Comparison of ENCODE assay signal across 15 mouse cellular contexts in the genomic region with DNA sequence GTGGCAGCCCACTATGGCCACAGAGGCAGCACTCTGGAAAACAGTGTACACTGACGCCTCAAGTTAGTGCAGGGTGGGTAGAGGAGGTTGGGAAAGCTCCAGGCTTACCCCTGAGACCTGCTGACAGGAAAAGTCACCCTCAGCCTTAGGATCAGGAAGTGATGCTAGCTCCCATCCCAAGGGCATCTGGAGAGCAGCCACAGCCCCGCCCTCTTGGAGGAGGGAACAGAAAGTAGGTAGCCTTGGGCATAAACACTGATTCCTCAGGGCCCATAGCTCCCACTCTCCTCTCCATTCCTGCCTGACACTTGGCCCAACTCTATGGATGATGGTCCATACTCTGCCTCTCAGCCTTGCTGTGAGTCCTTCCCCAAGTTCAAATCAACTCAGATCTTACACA.
DNase-seq lines count a peak whose midpoint lies in the region; ATAC-seq lines count a peak whose summit lies in the region.
"Had no signal": no experiment of that assay in that cellular context is flagged by ENCODE, and none has a peak within 500 bp of the region (broad histone marks: within the 10 kb centered on the region; RNA-seq: fewer than 3 reads in every experiment).

No protein-coding gene starts in this region.

- ATAC-seq in hindbrain, embryonic 11.5 days (ENCODE audit: low FRiP score), result no peak
- ATAC-seq in hindbrain, embryonic 16.5 days, result no peak
- ATAC-seq in neural tube, embryonic 13.5 days (ENCODE audit: low read depth), result no peak
- ATAC-seq in neural tube, embryonic 15.5 days (ENCODE audit: low FRiP score), result no peak
- ATAC-seq: inflammation-experienced regulatory T-cells, adult 6 months had no signal

- H3K4me3 ChIP-seq in hindbrain, embryonic 11.5 days (ENCODE audit: low read depth, low read length), result no peak overlapping the region
- no peak overlapping the region for H3K4me3 ChIP-seq in hindbrain, embryonic 16.5 days (ENCODE audit: low read length)
- no peak overlapping the region for H3K4me3 ChIP-seq in neural tube, embryonic 13.5 days
- no peak overlapping the region for H3K4me3 ChIP-seq in neural tube, embryonic 15.5 days (replicated peaks)
- H3K4me3 ChIP-seq: embryonic facial prominence, embryonic 13.5 days; heart, adult 2 months; liver, embryonic 13.5 days; megakaryocyte, embryonic 14.5 days had no signal

- no peak for DNase-seq in hindbrain, embryonic 11.5 days (ENCODE audit: low spot score)
- DNase-seq in adrenal gland, postnatal 14 days, result peak; percentile 80
- DNase-seq in spleen, postnatal 4 days (ENCODE audit: low spot score in 2 of 2), result no peak
- DNase-seq in left cerebral cortex, adult 9 months (ENCODE audit: low spot score in 2 of 2), result no peak
- DNase-seq: B cell, adult 2 months; cerebellum, adult 8-10 months; heart, adult 2 months; liver, embryonic 13.5 days; thymus, postnatal 25 days had no signal

- no peaks in the 10 kb centered on the region for H3K36me3 ChIP-seq in hindbrain, embryonic 11.5 days (ENCODE audit: control insufficient read depth, insufficient read depth, low read length)
- H3K36me3 ChIP-seq in hindbrain, embryonic 16.5 days (ENCODE audit: control insufficient read depth, insufficient read depth, low read length), result no peaks in the 10 kb centered on the region
- no peaks in the 10 kb centered on the region for H3K36me3 ChIP-seq in neural tube, embryonic 13.5 days
- no peaks in the 10 kb centered on the region for H3K36me3 ChIP-seq in neural tube, embryonic 15.5 days
- H3K36me3 ChIP-seq: liver, embryonic 13.5 days had no signal

- no peaks in the 10 kb centered on the region for H3K27me3 ChIP-seq in hindbrain, embryonic 11.5 days (ENCODE audit: control insufficient read depth, insufficient read depth, low read length)
- no peaks in the 10 kb centered on the region for H3K27me3 ChIP-seq in hindbrain, embryonic 16.5 days (replicated peaks; ENCODE audit: control insufficient read depth, insufficient read depth, low read length)
- no peaks in the 10 kb centered on the region for H3K27me3 ChIP-seq in neural tube, embryonic 13.5 days
- no peaks in the 10 kb centered on the region for H3K27me3 ChIP-seq in neural tube, embryonic 15.5 days (replicated peaks)
- H3K27me3 ChIP-seq: embryonic facial prominence, embryonic 13.5 days; liver, embryonic 13.5 days had no signal

- H3K9ac ChIP-seq in hindbrain, embryonic 11.5 days (ENCODE audit: low read depth, low read length), result no peak overlapping the region
- no peak overlapping the region for H3K9ac ChIP-seq in hindbrain, embryonic 16.5 days (ENCODE audit: low read depth, low read length)
- H3K9ac ChIP-seq in neural tube, embryonic 13.5 days, result no peak overlapping the region
- H3K9ac ChIP-seq in neural tube, embryonic 15.5 days (replicated peaks), result no peak overlapping the region
- H3K9ac ChIP-seq: embryonic facial prominence, embryonic 13.5 days; liver, embryonic 13.5 days had no signal

- WGBS in hindbrain, embryonic 11.5 days, result 80% methylated on average over 2 of the region's 2 CpGs
- 70% methylated on average over 2 of the region's 2 CpGs for WGBS in hindbrain, embryonic 16.5 days
- 68% methylated on average over 2 of the region's 2 CpGs for WGBS in neural tube, embryonic 13.5 days
- 77% methylated on average over 2 of the region's 2 CpGs for WGBS in neural tube, embryonic 15.5 days

- H3K4me1 ChIP-seq in hindbrain, embryonic 11.5 days (replicated peaks; ENCODE audit: control insufficient read depth, insufficient read depth, low read length), result 0 out of 2 replicates have a peak, but pooled peaks cover 2% of the 10 kb centered on the region
- H3K4me1 ChIP-seq in hindbrain, embryonic 16.5 days (ENCODE audit: control insufficient read depth, insufficient read depth, low read depth, low read length), result peaks cover 20% of the 10 kb centered on the region
- peaks cover 65% of the 10 kb centered on the region for H3K4me1 ChIP-seq in neural tube, embryonic 13.5 days (replicated peaks)
- peaks cover 34% of the 10 kb centered on the region for H3K4me1 ChIP-seq in neural tube, embryonic 15.5 days
- H3K4me1 ChIP-seq: liver, embryonic 13.5 days had no signal

- no peak overlapping the region for H3K4me2 ChIP-seq in hindbrain, embryonic 11.5 days (replicated peaks; ENCODE audit: low read depth, low read length)
- no peak overlapping the region for H3K4me2 ChIP-seq in hindbrain, embryonic 16.5 days (ENCODE audit: low read length)
- no peak overlapping the region for H3K4me2 ChIP-seq in neural tube, embryonic 13.5 days
- no peak overlapping the region for H3K4me2 ChIP-seq in neural tube, embryonic 15.5 days
- H3K4me2 ChIP-seq: embryonic facial prominence, embryonic 13.5 days; liver, embryonic 13.5 days had no signal

- peak overlapping the region; percentile 54; the same call in 1 of the 2 replicates for H3K27ac ChIP-seq in hindbrain, embryonic 11.5 days (ENCODE audit: low read depth, low read length)
- H3K27ac ChIP-seq in hindbrain, embryonic 16.5 days (ENCODE audit: low read depth, low read length), result no peak overlapping the region
- peak overlapping the region; percentile 82 for H3K27ac ChIP-seq in neural tube, embryonic 13.5 days (replicated peaks)
- H3K27ac ChIP-seq in neural tube, embryonic 15.5 days (replicated peaks), result no peak overlapping the region
- H3K27ac ChIP-seq: embryonic facial prominence, embryonic 13.5 days; heart, adult 2 months; liver, embryonic 13.5 days had no signal

- H3K9me3 ChIP-seq in hindbrain, embryonic 11.5 days (ENCODE audit: control insufficient read depth, low read length), result no peaks in the 10 kb centered on the region
- no peaks in the 10 kb centered on the region for H3K9me3 ChIP-seq in hindbrain, embryonic 16.5 days (ENCODE audit: control insufficient read depth, low read length)
- H3K9me3 ChIP-seq in neural tube, embryonic 13.5 days, result no peaks in the 10 kb centered on the region
- no peaks in the 10 kb centered on the region for H3K9me3 ChIP-seq in neural tube, embryonic 15.5 days (replicated peaks)
- H3K9me3 ChIP-seq: embryonic facial prominence, embryonic 13.5 days; liver, embryonic 13.5 days; megakaryocyte, embryonic 14.5 days had no signal

Comparison
In these comparisons a context has a peak if more than half of its experiments do, and no peak if none do; other contexts are left out.
1. H3K27ac ChIP-seq: peak in hindbrain, embryonic 11.5 days (single experiment) and neural tube, embryonic 13.5 days (single experiment); none in hindbrain, embryonic 16.5 days (single experiment) and neural tube, embryonic 15.5 days (single experiment).